Mouse (Mus musculus): Measurements from ENCODE around the gene Cnih3.

Gene Cnih3

DNA sequence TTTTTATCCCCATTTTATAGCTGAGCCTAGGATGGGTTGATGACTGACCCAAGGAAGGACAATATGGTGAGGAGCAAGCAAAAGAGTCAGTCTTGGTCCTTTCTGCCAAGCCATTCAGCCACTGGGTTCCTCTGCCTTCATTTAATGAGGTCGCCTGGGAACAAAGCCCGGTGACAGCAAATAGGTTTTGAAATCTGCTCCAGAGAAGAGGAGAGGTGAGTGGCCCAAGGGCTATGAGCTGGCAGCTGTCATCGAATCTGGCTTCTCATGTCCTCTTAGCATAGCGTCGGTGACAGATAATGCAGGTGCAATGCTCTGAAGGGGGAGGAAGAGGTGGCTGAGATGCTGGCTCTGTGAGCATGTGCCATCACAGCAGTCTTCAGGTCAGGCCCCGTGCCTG, 100.7 kb downstream of the Cnih3 start:
- no peak for DNase-seq (ENCODE audit: low read depth, low spot score)

DNA sequence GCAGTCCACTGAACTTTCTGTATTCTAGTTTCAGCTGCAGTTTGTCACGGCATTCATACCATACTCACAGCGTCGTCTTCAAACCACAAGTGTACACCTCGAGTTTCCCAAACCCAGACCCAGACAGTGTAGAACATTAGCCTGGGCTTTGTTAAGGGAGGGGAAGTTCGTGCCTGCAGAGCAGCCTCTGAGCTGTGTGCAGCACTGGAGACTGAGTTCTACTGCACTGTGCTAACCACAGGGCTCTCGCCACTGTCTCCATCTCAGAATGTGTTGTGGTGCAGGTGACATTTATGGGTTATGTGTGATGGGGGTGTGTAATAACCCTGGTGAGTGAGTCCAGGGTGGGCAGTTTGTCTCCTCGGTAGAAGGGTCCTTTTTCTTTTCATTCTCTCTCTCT, 104.5 kb downstream of the Cnih3 start:
- no peak for DNase-seq (ENCODE audit: low read depth, low spot score)

- no peak for DNase-seq (ENCODE audit: low read depth, low spot score)
These were observed 107.1 kb downstream of the Cnih3 start for GRCm38 (mm10) chr1:181459431-181460105.

DNA sequence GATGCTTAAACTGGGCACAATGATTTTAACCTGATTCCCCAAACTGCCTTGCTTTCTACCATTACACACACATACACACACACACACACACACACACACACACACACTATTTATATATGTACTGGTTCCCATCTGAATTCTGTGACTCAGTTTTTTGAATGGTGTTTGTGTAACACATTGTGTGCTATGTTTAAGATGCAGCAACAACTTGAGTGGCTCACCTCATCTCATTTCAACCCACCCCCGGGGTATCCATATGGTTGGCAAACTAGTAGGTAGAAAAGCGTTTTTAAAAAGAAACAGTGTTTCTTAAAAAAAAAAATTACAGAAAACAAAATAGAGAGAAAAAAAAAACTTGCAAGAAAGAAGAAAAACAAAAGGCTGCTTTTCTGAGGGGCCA, 107.9 kb downstream of the Cnih3 start:
- no peak for DNase-seq (ENCODE audit: low read depth, low spot score)

GRCm38 (mm10) chr1:181461484-181461883, 109.1 kb downstream of the Cnih3 start:
- DNase-seq (ENCODE audit: low read depth, low spot score): no peak

DNA sequence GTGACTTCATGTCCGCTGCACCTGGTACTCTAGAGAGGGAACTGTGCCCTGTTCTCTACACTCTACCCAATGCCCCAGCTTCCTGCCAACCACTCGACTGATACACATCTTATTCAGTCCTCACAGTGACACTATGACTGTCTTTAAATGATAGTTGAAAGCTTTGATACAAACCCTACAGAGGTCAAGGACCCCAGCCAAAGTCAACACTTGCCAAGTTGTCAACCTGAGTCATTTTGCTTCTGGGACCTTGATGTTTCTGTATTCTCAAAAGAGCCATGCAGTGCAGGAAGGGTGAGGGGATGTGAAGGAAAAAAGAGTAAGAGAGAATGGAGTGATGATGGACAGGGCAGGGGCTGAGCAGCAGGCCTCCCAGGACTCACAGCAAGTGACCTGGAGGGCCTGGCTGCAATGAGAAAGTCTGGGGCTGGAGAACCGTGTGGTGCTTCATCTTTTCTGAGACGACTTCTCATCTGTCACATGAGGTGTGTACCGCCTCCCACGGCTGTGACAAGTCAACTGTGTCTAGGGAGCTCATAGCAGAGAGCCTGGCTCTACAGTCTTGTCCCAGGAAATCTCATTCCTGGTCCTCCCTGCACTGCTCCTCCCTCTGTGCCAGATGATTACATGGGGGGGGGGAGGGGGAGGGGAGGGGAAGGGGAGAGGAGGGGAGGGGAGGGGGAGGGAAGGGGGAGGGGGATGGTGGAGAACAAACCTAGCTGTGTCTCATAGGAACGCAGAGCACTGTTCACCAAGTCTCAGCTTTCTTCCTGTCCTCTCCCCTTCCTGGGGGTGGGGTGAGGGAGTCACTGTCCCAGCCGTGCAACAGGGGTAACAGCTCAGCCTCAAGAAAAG, 109.8 kb downstream of the Cnih3 start:
- no peak for DNase-seq (ENCODE audit: low read depth, low spot score)

DNA sequence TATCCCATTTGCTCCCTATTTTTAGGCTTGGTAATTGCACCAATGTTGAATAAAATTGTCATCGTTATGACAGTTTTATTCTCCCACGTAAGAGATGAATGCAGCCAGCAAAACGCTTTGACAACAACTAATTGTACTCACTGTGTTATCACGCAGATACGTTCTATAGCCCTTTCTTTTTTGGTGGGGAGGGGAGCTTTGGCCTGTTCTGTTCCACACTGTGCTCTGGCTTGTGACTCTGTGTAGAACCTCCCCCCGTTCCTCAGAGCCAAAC, 110.4 kb downstream of the Cnih3 start:
- DNase-seq (ENCODE audit: low read depth, low spot score): no peak

- no peak for DNase-seq (ENCODE audit: low read depth, low spot score)
These were observed 112.6 kb downstream of the Cnih3 start for GRCm38 (mm10) chr1:181465027-181465426.

- no peak for DNase-seq (ENCODE audit: low read depth, low spot score)
These were observed 113.6 kb downstream of the Cnih3 start for GRCm38 (mm10) chr1:181466040-181466439.

GRCm38 (mm10) chr1:181466601-181467320, 114.3 kb downstream of the Cnih3 start:
- DNase-seq (ENCODE audit: low read depth, low spot score): no peak

- DNase-seq (ENCODE audit: low read depth, low spot score): no peak
These were observed 114.9 kb downstream of the Cnih3 start for GRCm38 (mm10) chr1:181467321-181467670.

GRCm38 (mm10) chr1:181469415-181469814, 117.0 kb downstream of the Cnih3 start:
- no peak for DNase-seq (ENCODE audit: low read depth, low spot score)

GRCm38 (mm10) chr1:181476141-181476540, 123.7 kb downstream of the Cnih3 start:
- no peak for DNase-seq (ENCODE audit: low read depth, low spot score)

DNA sequence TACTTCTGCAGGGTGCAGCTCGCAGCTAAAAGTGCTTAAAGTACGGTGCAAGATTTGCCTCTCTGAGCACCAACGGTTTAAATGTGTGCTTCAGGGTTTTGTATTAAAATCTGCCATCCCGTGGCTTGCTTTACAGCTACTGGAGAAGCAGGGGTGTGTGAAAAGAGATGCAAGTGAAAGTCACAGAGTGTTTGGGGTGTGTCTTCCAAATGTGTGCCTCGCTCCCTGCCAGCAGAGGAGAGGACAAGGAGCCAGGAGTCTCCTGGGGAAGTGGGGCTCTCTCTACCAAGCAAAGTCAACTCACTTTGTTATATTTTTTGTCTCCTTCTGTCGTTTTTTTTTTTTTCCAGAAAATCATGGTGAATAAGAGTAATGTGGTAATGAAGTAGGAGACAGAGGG, 124.1 kb downstream of the Cnih3 start:
- DNase-seq (ENCODE audit: low read depth, low spot score): no peak

GRCm38 (mm10) chr1:181484696-181485095, 132.3 kb downstream of the Cnih3 start:
- DNase-seq (ENCODE audit: low read depth, low spot score): no peak

DNA sequence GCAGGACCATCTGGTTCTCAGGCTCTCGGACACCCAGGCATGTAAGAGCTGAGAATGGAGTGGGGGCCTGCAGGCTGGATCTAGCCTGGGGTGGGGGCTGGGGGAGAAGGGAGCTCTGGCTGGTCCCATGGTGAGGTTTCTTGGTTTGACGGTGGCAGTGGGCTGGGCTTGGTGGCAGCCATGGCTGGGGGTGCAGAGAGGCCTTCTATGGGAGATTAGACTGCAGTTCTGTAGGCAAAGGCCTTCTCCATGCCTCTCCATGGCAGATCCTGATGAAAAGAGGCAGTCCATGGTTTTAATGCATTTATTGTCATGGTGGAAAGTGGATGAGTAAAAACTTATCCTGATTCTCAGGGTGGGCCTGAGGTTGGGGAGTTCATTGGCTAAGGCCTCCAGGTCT, 151.0 kb downstream of the Cnih3 start:
- no peak for DNase-seq (ENCODE audit: low read depth, low spot score)

GRCm38 (mm10) chr1:181505367-181505766, 152.9 kb downstream of the Cnih3 start:
- DNase-seq (ENCODE audit: low read depth, low spot score): no peak
